ENCODE assay signal across 8 mouse cellular contexts in genomic region chr11:72029143-72029542, GRCm38 (mm10). TPM values are rescaled to one million over a fixed set of nuclear protein-coding genes. Genes with fewer than 3 reads are reported as not detected.
DNase-seq lines count a peak whose midpoint lies in the region; ATAC-seq and TF ChIP-seq lines count a peak whose summit lies in the region.

No protein-coding gene starts in this region.

- H3K4me1 ChIP-seq in hindbrain, embryonic 13.5 days (replicated peaks), result peaks cover 3% of the 10 kb centered on the region; the same call in 1 of the 2 replicates
- H3K4me1 ChIP-seq in midbrain, embryonic 12.5 days, result 0 out of 2 replicates have a peak, but pooled peaks cover 2% of the 10 kb centered on the region

- no peaks in the 10 kb centered on the region for H3K79me2 ChIP-seq in C2C12 (ENCODE audit: control insufficient read depth, insufficient read depth)

- 24% methylated on average over 23 of the region's 23 CpGs for WGBS in hindbrain, embryonic 13.5 days
- 28% methylated on average over 22 of the region's 23 CpGs for WGBS in midbrain, embryonic 12.5 days

- H3K4me2 ChIP-seq in hindbrain, embryonic 13.5 days, result no peak overlapping the region
- no peak overlapping the region for H3K4me2 ChIP-seq in midbrain, embryonic 12.5 days (replicated peaks)

- no peaks in the 10 kb centered on the region for H3K9me3 ChIP-seq in hindbrain, embryonic 13.5 days
- H3K9me3 ChIP-seq in midbrain, embryonic 12.5 days, result no peaks in the 10 kb centered on the region

- peak; percentile 43 to 48 for DNase-seq in heart, postnatal 14 days
- no peak for DNase-seq in heart, postnatal 25 days (ENCODE audit: low spot score)
- peak; percentile 23 for DNase-seq in NIH3T3 (ENCODE audit: low read depth)
- DNase-seq in natural killer cell, adult 2 months (ENCODE audit: low spot score in 2 of 2), result no peak
- no peak for DNase-seq in c-Kit-positive CD71-positive TER-119-positive erythroid progenitor cells, embryonic 14.5 days (ENCODE audit: low spot score)

- H3K9ac ChIP-seq in hindbrain, embryonic 13.5 days, result no peak overlapping the region
- H3K9ac ChIP-seq in midbrain, embryonic 12.5 days (replicated peaks), result no peak overlapping the region

- no peaks in the 10 kb centered on the region for H3K36me3 ChIP-seq in C2C12 (ENCODE audit: control insufficient read depth, insufficient read depth)
- H3K36me3 ChIP-seq in hindbrain, embryonic 13.5 days, result no peaks in the 10 kb centered on the region
- no peaks in the 10 kb centered on the region for H3K36me3 ChIP-seq in midbrain, embryonic 12.5 days

- no peak overlapping the region for H3ac ChIP-seq in C2C12 (ENCODE audit: control insufficient read depth, insufficient read length, low read depth)

- no peak overlapping the region for H3K4me3 ChIP-seq in C2C12 (ENCODE audit: insufficient read depth, poor library complexity, severe bottlenecking)
- no peak overlapping the region for H3K4me3 ChIP-seq in hindbrain, embryonic 13.5 days
- no peak overlapping the region for H3K4me3 ChIP-seq in midbrain, embryonic 12.5 days

- ATAC-seq in hindbrain, embryonic 13.5 days (ENCODE audit: low FRiP score), result peak; percentile 49; the same call in 1 of the 2 replicates
- ATAC-seq in midbrain, embryonic 12.5 days (ENCODE audit: low FRiP score, low read depth), result peak; percentile 55

- H3K27ac ChIP-seq in hindbrain, embryonic 13.5 days, result no peak overlapping the region
- H3K27ac ChIP-seq in midbrain, embryonic 12.5 days (replicated peaks), result no peak overlapping the region

- TF ChIP-seq CTCF in C2C12 (IDR thresholded peaks at IDR 0.05; ENCODE audit: control insufficient read depth, insufficient read depth, insufficient read length), result peak; percentile 77

- H3K79me3 ChIP-seq in C2C12 (ENCODE audit: low read depth), result no peaks in the 10 kb centered on the region

- intact Hi-C loops in heart, postnatal 14 days (cut with DNase I), result loop anchor here (10.0 kb wide), 1 partner anchor 174 kb away; no protein-coding TSS in a partner anchor
- intact Hi-C loops in heart, postnatal 25 days (cut with DNase I), result loop anchor here (10.0 kb wide), 1 partner anchor 164 kb away; no protein-coding TSS in a partner anchor

- H3K27me3 ChIP-seq in C2C12 (ENCODE audit: control insufficient read depth, insufficient read depth, insufficient read length), result peaks cover 21% of the 10 kb centered on the region
- peaks cover 24% of the 10 kb centered on the region for H3K27me3 ChIP-seq in hindbrain, embryonic 13.5 days
- H3K27me3 ChIP-seq in midbrain, embryonic 12.5 days, result peaks cover 31% of the 10 kb centered on the region

TF ChIP-seq in C2C12, 6 proteins besides CTCF, POLR2A, EP300 and RAD21:
- TF ChIP-seq CEBPB (IDR thresholded peaks at IDR 0.05; ENCODE audit: low read depth) (no peak), MYOG (IDR thresholded peaks at IDR 0.05; ENCODE audit: control insufficient read depth, extremely low read depth, insufficient read length) (no peak), MAX (IDR thresholded peaks at IDR 0.05) (no peak)
TF ChIP-seq in C2C12: peak in this region for 0.

RNA-seq across cellular contexts. Expression of gene Aipl1, which starts 8.2 kb away (rescaled TPM):
- not detected for total RNA-seq in heart, postnatal 14 days (2021)
- not detected for total RNA-seq in heart, postnatal 25 days (2021)
- polyA plus RNA-seq in C2C12 (2012; fragmentation: generic; extraction: Trizol), result 0.21 TPM
- polyA plus RNA-seq in hindbrain, embryonic 13.5 days (2015; fragmentation: Nextera tagmentation; extraction: Ambion mirVana), result 0.31 and 0.39 TPM in 2 replicates
- 0.54 and 0.57 TPM in 2 replicates for polyA plus RNA-seq in midbrain, embryonic 12.5 days (2016; fragmentation: Nextera tagmentation; extraction: Ambion mirVana)

RNA-seq across cellular contexts. Expression of gene Pimreg, which starts 12.7 kb away (rescaled TPM):
- total RNA-seq in heart, postnatal 14 days (2021), result 1 to 10 TPM; 6.1 to 6.8 TPM
- total RNA-seq in heart, postnatal 25 days (2021), result 1 to 10 TPM; 1.0 to 2.6 TPM
- polyA plus RNA-seq in C2C12 (2012; fragmentation: generic; extraction: Trizol), result 156 TPM
- polyA plus RNA-seq in hindbrain, embryonic 13.5 days (2015; fragmentation: Nextera tagmentation; extraction: Ambion mirVana), result 43.2 and 43.6 TPM in 2 replicates
- 158 and 166 TPM in 2 replicates for polyA plus RNA-seq in midbrain, embryonic 12.5 days (2016; fragmentation: Nextera tagmentation; extraction: Ambion mirVana)

Comparison
In these comparisons a context has a peak if more than half of its experiments do, and no peak if none do; other contexts are left out.
1. DNase-seq: peak in heart, postnatal 14 days (2 of 2) and NIH3T3 (single experiment); none in heart, postnatal 25 days (single experiment), natural killer cell, adult 2 months (0 of 2) and c-Kit-positive CD71-positive TER-119-positive erythroid progenitor cells, embryonic 14.5 days (single experiment).